Mouse (Mus musculus): ENCODE results near the gene Zdhhc5. TPM values are rescaled to one million over a fixed set of nuclear protein-coding genes. Genes with fewer than 3 reads are reported as not detected.

Gene Zdhhc5
- polyA plus RNA-seq, 1 experiment from 2014 or later = 30.8 TPM

- H3K36me3 ChIP-seq (ENCODE audit: insufficient read depth) = no peaks in the 10 kb centered on the region
- H3K27me3 ChIP-seq (ENCODE audit: insufficient read depth, low read length) = no peaks in the 10 kb centered on the region
- DNase-seq (peak; percentile 64), ATAC-seq (ENCODE audit: insufficient read depth) (no peak; the same call in 1 of the 2 replicates)
- 25% methylated on average over 6 of the region's 6 CpGs for WGBS
- H3K4me1 ChIP-seq (ENCODE audit: insufficient read depth) = no peaks in the 10 kb centered on the region; the same call in 1 of the 2 replicates
- TF ChIP-seq CTCF (IDR thresholded peaks at IDR 0.05; ENCODE audit: low read depth) = peak; percentile 47
- H3K9me3 ChIP-seq (ENCODE audit: low read depth, low read length) = no peaks in the 10 kb centered on the region
- no peak overlapping the region for H3K27ac ChIP-seq (ENCODE audit: low read depth)
- H3K4me3 ChIP-seq (ENCODE audit: low read depth, low read length) = peak overlapping the region; percentile 60
- peak overlapping the region; percentile 61 for H3K4me2 ChIP-seq
- H3K9ac ChIP-seq = peak overlapping the region; percentile 55
These were observed 66.6 kb downstream of the Zdhhc5 start for GRCm38 (mm10) chr2:84648369-84648768.

- WGBS = 86% methylated on average over 6 of the region's 6 CpGs
- H3K4me1 ChIP-seq (ENCODE audit: insufficient read depth) = no peaks in the 10 kb centered on the region; the same call in 1 of the 2 replicates
- H3K36me3 ChIP-seq (ENCODE audit: insufficient read depth) = no peaks in the 10 kb centered on the region
- peak overlapping the region; percentile 61 for H3K4me2 ChIP-seq
- H3K9me3 ChIP-seq (ENCODE audit: low read depth, low read length) = no peaks in the 10 kb centered on the region
- no peak overlapping the region for H3K27ac ChIP-seq (ENCODE audit: low read depth)
- DNase-seq = no peak
- no peak for ATAC-seq (ENCODE audit: insufficient read depth)
- TF ChIP-seq CTCF (IDR thresholded peaks at IDR 0.05; ENCODE audit: low read depth) = no peak
- no peak overlapping the region for H3K4me3 ChIP-seq (ENCODE audit: low read depth, low read length)
- H3K9ac ChIP-seq = no peak overlapping the region
- H3K27me3 ChIP-seq (ENCODE audit: insufficient read depth, low read length) = no peaks in the 10 kb centered on the region
These were observed 67.9 kb downstream of the Zdhhc5 start for GRCm38 (mm10) chr2:84647051-84647568.

GRCm38 (mm10) chr2:84646138-84646537, 68.8 kb downstream of the Zdhhc5 start:
- Histone ChIP-seq H3K4me3 (ENCODE audit: low read depth, low read length) (no peak overlapping the region), H3K27ac (ENCODE audit: low read depth) (no peak overlapping the region), H3K4me1 (ENCODE audit: insufficient read depth) (no peaks in the 10 kb centered on the region; the same call in 1 of the 2 replicates), H3K9ac (no peak overlapping the region), H3K9me3 (ENCODE audit: low read depth, low read length) (no peaks in the 10 kb centered on the region), H3K4me2 (0 out of 2 replicates have a peak overlapping the region, but pooled peaks have one; percentile 10), H3K27me3 (ENCODE audit: insufficient read depth, low read length) (no peaks in the 10 kb centered on the region), H3K36me3 (ENCODE audit: insufficient read depth) (no peaks in the 10 kb centered on the region)
- TF ChIP-seq CTCF (IDR thresholded peaks at IDR 0.05; ENCODE audit: low read depth) = no peak
- WGBS = 63% methylated on average over 1 of the region's 1 CpGs
- DNase-seq = no peak
- ATAC-seq (ENCODE audit: insufficient read depth) = no peak

DNA sequence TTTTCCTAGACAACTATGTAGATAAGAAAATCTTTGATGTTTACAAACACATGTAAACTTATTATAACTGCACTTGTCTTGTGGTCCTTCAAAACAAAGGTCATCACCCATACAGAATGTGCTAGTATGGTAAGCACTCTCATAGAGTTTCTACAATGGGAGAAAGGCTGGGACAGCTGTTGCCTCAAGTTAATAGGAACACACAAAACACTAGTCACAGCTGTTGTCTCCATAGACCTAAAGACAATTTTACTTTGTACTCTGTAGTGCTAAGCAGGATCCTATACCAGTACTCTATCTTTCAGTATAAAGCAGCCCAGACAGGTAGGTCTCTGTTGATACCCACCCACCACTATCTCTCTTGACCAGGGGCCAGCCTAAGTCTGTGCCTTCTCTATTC, 74.1 kb downstream of the Zdhhc5 start:
- no peak overlapping the region for H3K4me2 ChIP-seq
- H3K27me3 ChIP-seq (ENCODE audit: insufficient read depth, low read length) = no peaks in the 10 kb centered on the region
- no peak overlapping the region for H3K9ac ChIP-seq
- DNase-seq (no peak), ATAC-seq (ENCODE audit: insufficient read depth) (no peak)
- H3K27ac ChIP-seq (ENCODE audit: low read depth) = no peak overlapping the region
- peaks cover 5% of the 10 kb centered on the region; the same call in 1 of the 2 replicates for H3K36me3 ChIP-seq (ENCODE audit: insufficient read depth)
- H3K4me1 ChIP-seq (ENCODE audit: insufficient read depth) = peaks cover 23% of the 10 kb centered on the region
- no peak for TF ChIP-seq CTCF (IDR thresholded peaks at IDR 0.05; ENCODE audit: low read depth)
- no peak overlapping the region for H3K4me3 ChIP-seq (ENCODE audit: low read depth, low read length)
- H3K9me3 ChIP-seq (ENCODE audit: low read depth, low read length) = no peaks in the 10 kb centered on the region

DNA sequence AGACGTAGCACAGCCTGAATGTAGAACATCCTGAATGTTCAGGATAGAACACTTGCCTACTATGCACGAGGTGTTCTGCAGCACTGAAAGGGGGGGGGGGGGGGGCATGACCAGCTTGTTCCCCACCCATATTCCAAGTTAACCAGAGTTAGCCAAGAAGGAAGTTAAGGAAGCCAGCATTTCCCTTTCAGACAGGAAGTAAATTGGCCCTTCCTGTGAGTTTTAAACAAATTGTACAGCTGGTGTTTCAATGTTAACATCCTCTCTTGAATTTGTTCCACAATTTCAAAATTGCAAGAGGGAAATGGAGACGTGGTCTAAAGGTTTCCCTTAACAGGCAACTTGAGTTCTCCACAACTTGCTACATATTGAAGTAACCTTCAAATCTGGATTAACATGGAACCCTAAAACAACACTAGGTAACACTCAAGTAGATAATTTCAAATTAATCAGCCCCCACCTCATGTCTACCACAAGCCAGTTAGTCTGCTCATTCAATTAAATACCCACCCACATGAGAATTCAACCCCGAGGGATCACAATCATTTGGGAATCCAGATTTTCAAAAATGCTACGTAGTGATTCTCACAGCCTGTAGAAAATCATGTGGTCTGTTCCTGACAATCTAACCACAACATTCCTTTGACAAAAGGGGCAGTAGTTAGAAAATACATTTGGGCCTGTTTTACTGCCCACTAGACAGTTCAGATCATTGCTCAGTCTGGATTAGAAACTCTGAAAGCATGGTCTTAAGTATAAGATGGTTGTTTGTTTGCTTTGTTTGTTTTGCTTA, 76.4 kb downstream of the Zdhhc5 start:
- ATAC-seq (ENCODE audit: insufficient read depth) (no peak), DNase-seq (peak; percentile 60)
- H3K36me3 ChIP-seq (ENCODE audit: insufficient read depth) = peaks cover 5% of the 10 kb centered on the region; the same call in 1 of the 2 replicates
- no peaks in the 10 kb centered on the region for H3K27me3 ChIP-seq (ENCODE audit: insufficient read depth, low read length)
- H3K4me1 ChIP-seq (ENCODE audit: insufficient read depth) = peaks cover 41% of the 10 kb centered on the region
- 35% methylated on average over 5 of the region's 5 CpGs for WGBS
- peak overlapping the region; percentile 57 for H3K4me2 ChIP-seq
- no peak overlapping the region for H3K4me3 ChIP-seq (ENCODE audit: low read depth, low read length)
- no peaks in the 10 kb centered on the region for H3K9me3 ChIP-seq (ENCODE audit: low read depth, low read length)
- no peak overlapping the region for H3K9ac ChIP-seq
- no peak for TF ChIP-seq CTCF (IDR thresholded peaks at IDR 0.05; ENCODE audit: low read depth)
- H3K27ac ChIP-seq (ENCODE audit: low read depth) = peak overlapping the region; percentile 98

MicroRNAs encoded within 50 kb of the gene (microRNA counts, 519-probe panel; counts per million panel counts)
- microRNA mmu-miR-130a = 5,286 counts per million, percentile 97 among the panel's probes with 10 or more counts

Small RNA genes within 50 kb of the gene (microRNA-seq; reads per million reads assigned to microRNA genes)
- 37,365 reads per million, percentile 98 among the genes with 10 or more reads in this experiment for gene Mir130a (ENCODE audit: borderline number of aligned reads)

Other genes starting within 250 kb of the Zdhhc5 start
- 63.1 and 66.3 TPM in 2 replicates for gene Tfpi, start 238.4 kb downstream of the Zdhhc5 start, polyA plus RNA-seq (2014; fragmentation: Nextera tagmentation; extraction: Ambion mirVana)
- 59.9 and 63.3 TPM in 2 replicates for gene Ctnnd1, start 64.4 kb downstream of the Zdhhc5 start, polyA plus RNA-seq (2014; fragmentation: Nextera tagmentation; extraction: Ambion mirVana)
- gene Btbd18, start 56.1 kb downstream of the Zdhhc5 start, polyA plus RNA-seq (2014; fragmentation: Nextera tagmentation; extraction: Ambion mirVana) = 0.22 and 0.39 TPM in 2 replicates
- 419 and 427 TPM in 2 replicates for gene Selenoh, start 44.4 kb downstream of the Zdhhc5 start, polyA plus RNA-seq (2014; fragmentation: Nextera tagmentation; extraction: Ambion mirVana)
- gene Gm28635, start 37.1 kb downstream of the Zdhhc5 start, polyA plus RNA-seq (2014; fragmentation: Nextera tagmentation; extraction: Ambion mirVana) = not detected in 2 replicates
- 44.8 and 45.4 TPM in 2 replicates for gene Med19, start 36.8 kb downstream of the Zdhhc5 start, polyA plus RNA-seq (2014; fragmentation: Nextera tagmentation; extraction: Ambion mirVana)
- 110 and 117 TPM in 2 replicates for gene Tmx2, start 36.0 kb downstream of the Zdhhc5 start, polyA plus RNA-seq (2014; fragmentation: Nextera tagmentation; extraction: Ambion mirVana)
- gene Clp1, start 12.2 kb upstream of the Zdhhc5 start, polyA plus RNA-seq (2014; fragmentation: Nextera tagmentation; extraction: Ambion mirVana) = 25.6 and 28.1 TPM in 2 replicates
- 6.4 and 7.4 TPM in 2 replicates for gene Ypel4, start 18.9 kb upstream of the Zdhhc5 start, polyA plus RNA-seq (2014; fragmentation: Nextera tagmentation; extraction: Ambion mirVana)
- 4.7 and 4.9 TPM in 2 replicates for gene Gm19426, start 28.5 kb upstream of the Zdhhc5 start, polyA plus RNA-seq (2014; fragmentation: Nextera tagmentation; extraction: Ambion mirVana)
- 65.4 and 70.3 TPM in 2 replicates for gene Serping1, start 60.3 kb upstream of the Zdhhc5 start, polyA plus RNA-seq (2014; fragmentation: Nextera tagmentation; extraction: Ambion mirVana)
- gene Ube2l6, start 83.6 kb upstream of the Zdhhc5 start, polyA plus RNA-seq (2014; fragmentation: Nextera tagmentation; extraction: Ambion mirVana) = 39.1 and 40.0 TPM in 2 replicates
- gene Smtnl1, start 107.5 kb upstream of the Zdhhc5 start, polyA plus RNA-seq (2014; fragmentation: Nextera tagmentation; extraction: Ambion mirVana) = 0.11 and 0.24 TPM in 2 replicates
- 55.4 and 58.7 TPM in 2 replicates for gene Timm10, start 111.8 kb upstream of the Zdhhc5 start, polyA plus RNA-seq (2014; fragmentation: Nextera tagmentation; extraction: Ambion mirVana)
- 18.8 and 20.2 TPM in 2 replicates for gene Slc43a1, start 123.7 kb upstream of the Zdhhc5 start, polyA plus RNA-seq (2014; fragmentation: Nextera tagmentation; extraction: Ambion mirVana)
- 1.1 and 1.2 TPM in 2 replicates for gene Rtn4rl2, start 171.5 kb upstream of the Zdhhc5 start, polyA plus RNA-seq (2014; fragmentation: Nextera tagmentation; extraction: Ambion mirVana)
- 77.4 and 78.9 TPM in 2 replicates for gene Slc43a3, start 221.4 kb upstream of the Zdhhc5 start, polyA plus RNA-seq (2014; fragmentation: Nextera tagmentation; extraction: Ambion mirVana)

All from lung, embryonic 14.5 days (tissue).